Mouse (Mus musculus) CH12.LX (cell line): ENCODE data around the gene Shroom1. TPM values are rescaled to one million over a fixed set of nuclear protein-coding genes. Genes with fewer than 3 reads are reported as not detected.

Experiments
- DNase-seq: peaks from one replicate; pipeline ENCODE4 v3.0.0-alpha.2; 2013; ENCODE audit errors: extremely low read depth
- H3K27ac ChIP-seq: 2 replicates; pipeline ENCODE4 v1.5.1; 2012; ENCODE audit warnings: low read depth, mild to moderate bottlenecking, control low read depth, moderate library complexity; ENCODE audit not compliant: insufficient read depth
- H3K27me3 ChIP-seq: replicated peaks from 2 replicates; pipeline ENCODE3; 2012; ENCODE audit warnings: inconsistent platforms
- H3K36me3 ChIP-seq, 2 experiments: replicated peaks in 1 of 2; 2 replicates each; pipeline versions ENCODE3 to v1.6.1; 2012; ENCODE audit warnings: inconsistent platforms in 1 of 2, low read length in 1 of 2, mild to moderate bottlenecking in 1 of 2, mixed read lengths in 1 of 2, moderate library complexity in 1 of 2; ENCODE audit not compliant: control insufficient read depth in 1 of 2, insufficient read depth in 1 of 2
- H3K4me1 ChIP-seq, 2 experiments: 2 replicates each; pipeline ENCODE4 v1.6.1; 2012; ENCODE audit warnings: inconsistent platforms in 1 of 2, moderate library complexity in 1 of 2; ENCODE audit not compliant: insufficient read depth in 2 of 2, control insufficient read depth in 1 of 2
- H3K4me2 ChIP-seq: 2 replicates; pipeline ENCODE4 v1.6.1; 2012; ENCODE audit warnings: low read depth, mild to moderate bottlenecking, control low read depth; ENCODE audit not compliant: poor library complexity, insufficient read depth, severe bottlenecking
- H3K4me3 ChIP-seq, 3 experiments: fragments of 150-350 bp in 1 of 3; sonication (generic) in 1 of 3; replicated peaks in 1 of 3; 2 replicates each; pipeline versions ENCODE3 to v1.5.1; 2011 to 2012; ENCODE audit warnings: low read depth in 2 of 3, low read length in 2 of 3, mild to moderate bottlenecking in 2 of 3, moderate library complexity in 2 of 3, control low read depth in 1 of 3, improper control_type of control experiment in 1 of 3, inconsistent platforms in 1 of 3, mixed read lengths in 1 of 3; ENCODE audit not compliant: poor library complexity in 1 of 3
- H3K79me2 ChIP-seq: replicated peaks from 2 replicates; pipeline ENCODE4 v1.6.1; 2012; ENCODE audit warnings: mild to moderate bottlenecking, moderate library complexity; ENCODE audit not compliant: control insufficient read depth, poor library complexity, insufficient read depth, severe bottlenecking; ENCODE audit errors: extremely low read depth
- H3K9ac ChIP-seq: 2 replicates; pipeline ENCODE4 v1.6.1; 2012; ENCODE audit warnings: low read depth, mild to moderate bottlenecking, control low read depth, moderate library complexity; ENCODE audit not compliant: insufficient read depth
- H3K9me3 ChIP-seq: replicated peaks from 2 replicates; pipeline ENCODE3; 2012; ENCODE audit warnings: low read length, inconsistent platforms, mixed read lengths
- BHLHE40 ChIP-seq: IDR thresholded peaks from 2 replicates; pipeline ENCODE4 v1.6.1; 2011; ENCODE audit warnings: mild to moderate bottlenecking, low read depth, low read length, improper control_type of control experiment
- CHD1 ChIP-seq: IDR thresholded peaks from 2 replicates; pipeline ENCODE4 v1.6.1; 2012; ENCODE audit warnings: low read depth, low read length, improper control_type of control experiment, inconsistent platforms
- CHD2 ChIP-seq: IDR thresholded peaks from 2 replicates; pipeline ENCODE4 v1.6.1; 2011; ENCODE audit warnings: low read length, improper control_type of control experiment
- CTCF ChIP-seq, 2 experiments: IDR thresholded peaks in 1 of 2; conservative IDR thresholded peaks in 1 of 2; 2 replicates each; pipeline ENCODE4 v1.5.1; 2011 to 2012; ENCODE audit warnings: low read depth in 2 of 2, low read length in 2 of 2, improper control_type of control experiment in 1 of 2, inconsistent platforms in 1 of 2, mild to moderate bottlenecking in 1 of 2, moderate library complexity in 1 of 2
- E2F4 ChIP-seq: IDR thresholded peaks from 2 replicates; pipeline ENCODE4 v1.6.1; 2011; ENCODE audit warnings: low read depth, low read length, improper control_type of control experiment; ENCODE audit not compliant: insufficient replicate concordance
- EP300 ChIP-seq: IDR thresholded peaks from 2 replicates; pipeline ENCODE4 v1.6.1; 2011; ENCODE audit warnings: low read length, improper control_type of control experiment
- ETS1 ChIP-seq: conservative IDR thresholded peaks from 2 replicates; pipeline ENCODE4 v1.6.1; 2012; ENCODE audit warnings: low read depth, mild to moderate bottlenecking, inconsistent platforms, low read length, improper control_type of control experiment, moderate library complexity
- GABPA ChIP-seq: IDR thresholded peaks from 2 replicates; pipeline ENCODE4 v1.6.1; 2012; ENCODE audit warnings: low read depth, low read length, improper control_type of control experiment, inconsistent platforms; ENCODE audit not compliant: insufficient replicate concordance
- IRF4 ChIP-seq: IDR thresholded peaks from 2 replicates; pipeline ENCODE4 v1.6.1; 2014; ENCODE audit warnings: low read depth, mild to moderate bottlenecking, inconsistent platforms, low read length, improper control_type of control experiment
- JUND ChIP-seq: conservative IDR thresholded peaks from 2 replicates; pipeline ENCODE4 v1.6.1; 2011; ENCODE audit warnings: low read depth, low read length, improper control_type of control experiment
- MYC ChIP-seq: IDR thresholded peaks from 2 replicates; pipeline ENCODE4 v1.6.1; 2011; ENCODE audit warnings: low read depth, mild to moderate bottlenecking, improper control_type of control experiment, low read length
- NELFE ChIP-seq: IDR thresholded peaks from 2 replicates; pipeline ENCODE4 v1.6.1; 2011; ENCODE audit warnings: low read depth, low read length, improper control_type of control experiment
- NRF1 ChIP-seq: IDR thresholded peaks from 2 replicates; pipeline ENCODE4 v1.6.1; 2014; ENCODE audit warnings: low read depth, mild to moderate bottlenecking, inconsistent platforms, low read length, improper control_type of control experiment, moderate library complexity
- PAX5 ChIP-seq: IDR thresholded peaks from 2 replicates; pipeline ENCODE4 v1.6.1; 2012; ENCODE audit warnings: low read length, inconsistent platforms, mixed read lengths
- POLR2A ChIP-seq: IDR thresholded peaks from 2 replicates; pipeline ENCODE4 v1.6.1; 2011; ENCODE audit warnings: low read depth, mild to moderate bottlenecking, improper control_type of control experiment, low read length
- TCF12 ChIP-seq: IDR thresholded peaks from 2 replicates; pipeline ENCODE4 v1.6.1; 2014; ENCODE audit warnings: low read depth, mild to moderate bottlenecking, inconsistent platforms, low read length, improper control_type of control experiment
- UBTF ChIP-seq: IDR thresholded peaks from 2 replicates; pipeline ENCODE4 v1.6.1; 2012; ENCODE audit warnings: low read depth, mild to moderate bottlenecking, inconsistent platforms, low read length, improper control_type of control experiment, moderate library complexity
- USF1 ChIP-seq: IDR thresholded peaks from 2 replicates; pipeline ENCODE4 v1.6.1; 2014; ENCODE audit warnings: low read depth, mild to moderate bottlenecking, inconsistent platforms, low read length, improper control_type of control experiment
- ZKSCAN1 ChIP-seq: IDR thresholded peaks from 2 replicates; pipeline ENCODE4 v1.6.1; 2012; ENCODE audit warnings: low read depth, inconsistent platforms, low read length, improper control_type of control experiment, borderline replicate concordance
- dilution Hi-C: fragments of 300-500 bp; cut with MboI; formaldehyde crosslinking; loops from 2 replicates; pipeline ENCODE4 v1.14.3; 2020; ENCODE audit warnings: low sequenced_read_pairs; ENCODE audit not compliant: extremely low pct_unique_long_range_greater_than_20kb, extremely low pct_ligation_motif_present
- in situ Hi-C: fragments of 300-500 bp; cut with MboI; formaldehyde crosslinking; loops from 3 replicates; pipeline ENCODE4 v1.14.3; 2019; ENCODE audit warnings: low sequenced_read_pairs, low pct_ligation_motif_present, low pct_unique_long_range_greater_than_20kb, mixed read lengths
- polyA plus RNA-seq: library from polyadenylated mRNA; unstranded; fragments of >175 nt; gene quantifications from 2 replicates; pipeline ENCODE4 v1.2.1, GENCODE M21; 2012; ENCODE audit warnings: low read depth; ENCODE audit not compliant: insufficient read length
- total RNA-seq, 2 experiments: library from RNA; depleted of rRNA; stranded (reverse); fragments of 300-350 nt in 1 of 2; fragments of >200 nt in 1 of 2; gene quantifications; 2 replicates each; pipeline ENCODE4 v1.2.3; 2012 to 2014

Gene Shroom1
- total and polyA plus RNA-seq, 3 experiments: not detected

GRCm38 (mm10) chr11:53457372-53457954 lies 458 bp downstream of the Shroom1 start:
- Histone ChIP-seq H3K4me2 (no peak overlapping the region), H3K36me3 (no peaks in the 10 kb centered on the region), H3K27me3 (peaks cover under 1% of the 10 kb centered on the region), H3K4me3 (no peak overlapping the region), H3K4me1 (peaks cover 2 to 4% of the 10 kb centered on the region in 2 experiments; a peak in 2 of 4 replicates), H3K79me2 (no peaks in the 10 kb centered on the region), H3K27ac (no peak overlapping the region), H3K9ac (no peak overlapping the region)
- in situ Hi-C loops: no loop called here
- TF ChIP-seq ETS1: no peak
- TF ChIP-seq USF1: no peak
- TF ChIP-seq NELFE: no peak
- TF ChIP-seq CTCF (conservative IDR thresholded peaks at IDR 0.05 in 1 of 2, IDR thresholded peaks at IDR 0.05 in 1 of 2; ENCODE audit: low read depth in 2 of 2, low read length in 2 of 2): no peak
- no peak for TF ChIP-seq CHD1
- no peak for TF ChIP-seq POLR2A
- TF ChIP-seq EP300: no peak
- no peak for TF ChIP-seq MYC
- TF ChIP-seq BHLHE40: no peak
- TF ChIP-seq CHD2: no peak
- no peak for TF ChIP-seq GABPA
- TF ChIP-seq PAX5: no peak
- TF ChIP-seq, all 38 proteins: peak for 0
- peaks cover 5% of the 10 kb centered on the region for H3K9me3 ChIP-seq
- DNase-seq: no peak
- dilution Hi-C loops: no loop called here

- no peak overlapping the region for H3K4me2 ChIP-seq
- H3K4me3 ChIP-seq: no peak overlapping the region
- no peak for DNase-seq
- no peak overlapping the region for H3K9ac ChIP-seq
- TF ChIP-seq EP300: no peak
- no peak for TF ChIP-seq TCF12
- no peak for TF ChIP-seq E2F4
- TF ChIP-seq JUND: no peak
- no peak for TF ChIP-seq NRF1
- TF ChIP-seq IRF4: no peak
- no peak for TF ChIP-seq CHD1
- no peak for TF ChIP-seq UBTF
- TF ChIP-seq GABPA: no peak
- TF ChIP-seq MYC: no peak
- TF ChIP-seq ZKSCAN1: no peak
- TF ChIP-seq, all 38 proteins: peak for 0
- Histone ChIP-seq H3K9me3 (peaks cover 5% of the 10 kb centered on the region), H3K27me3 (no peaks in the 10 kb centered on the region), H3K4me1 (peaks cover under 1 to 4% of the 10 kb centered on the region in 2 experiments; a peak in 2 of 4 replicates), H3K36me3 (no peaks in the 10 kb centered on the region), H3K79me2 (no peaks in the 10 kb centered on the region), H3K27ac (no peak overlapping the region)
- in situ Hi-C loops (no loop called here), dilution Hi-C loops (no loop called here)
These were observed 2.0 kb downstream of the Shroom1 start for GRCm38 (mm10) chr11:53458996-53459395.
